Mouse (Mus musculus): ENCODE measurements around the gene Tardbp. TPM values are rescaled to one million over a fixed set of nuclear protein-coding genes. Genes with fewer than 3 reads are reported as not detected.

Tardbp gene
- total and polyA plus RNA-seq, 3 experiments, result 211 to 455 TPM; not detected in 1

- TF ChIP-seq ZMIZ1 (IDR thresholded peaks at IDR 0.05; ENCODE audit: low read depth, low read length) (no peak), RCOR1 (IDR thresholded peaks at IDR 0.05; ENCODE audit: low read depth, low read length) (no peak), ZKSCAN1 (IDR thresholded peaks at IDR 0.05; ENCODE audit: low read depth, low read length) (no peak), CHD1 (IDR thresholded peaks at IDR 0.05; ENCODE audit: low read depth, low read length) (no peak), MAX (IDR thresholded peaks at IDR 0.05; ENCODE audit: low read length) (peak; percentile 33; the same call in 1 of the 2 replicates), POLR2AphosphoS2 (IDR thresholded peaks at IDR 0.05; ENCODE audit: low read length) (no peak), EP300 (IDR thresholded peaks at IDR 0.05; ENCODE audit: low read depth in 1 of 2, low read length in 2 of 2) (0 out of 4 replicates have a peak, but pooled peaks have one; percentile 22 to 31), HCFC1 (IDR thresholded peaks at IDR 0.05; ENCODE audit: low read depth, low read length) (no peak), RAD21 (IDR thresholded peaks at IDR 0.05; ENCODE audit: low read depth, low read length) (no peak), UBTF (IDR thresholded peaks at IDR 0.05; ENCODE audit: borderline replicate concordance, insufficient read depth, low read depth, low read length) (no peak), NELFE (IDR thresholded peaks at IDR 0.05; ENCODE audit: low read depth, low read length) (no peak), ZC3H11A (IDR thresholded peaks at IDR 0.05; ENCODE audit: low read depth, low read length) (no peak), MYB (IDR thresholded peaks at IDR 0.05; ENCODE audit: low read depth, low read length) (no peak), ZNF384 (IDR thresholded peaks at IDR 0.05; ENCODE audit: low read depth, low read length) (no peak), CTCF (IDR thresholded peaks at IDR 0.05 in 2 of 3, conservative IDR thresholded peaks at IDR 0.05 in 1 of 3; ENCODE audit: control insufficient read depth in 1 of 3, insufficient read depth in 1 of 3, low read depth in 2 of 3, low read length in 3 of 3, poor library complexity in 1 of 3, severe bottlenecking in 1 of 3) (no peak), MXI1 (IDR thresholded peaks at IDR 0.05; ENCODE audit: low read depth, low read length) (peak; percentile 45; the same call in 1 of the 2 replicates), GATA1 (IDR thresholded peaks at IDR 0.05; ENCODE audit: low read depth, low read length) (no peak), POLR2AphosphoS5 (IDR thresholded peaks at IDR 0.05; ENCODE audit: borderline replicate concordance, low read depth, low read length) (no peak), CHD2 (IDR thresholded peaks at IDR 0.05; ENCODE audit: low read length) (no peak), MYC (IDR thresholded peaks at IDR 0.05; ENCODE audit: low read depth, low read length) (no peak), JUND (IDR thresholded peaks at IDR 0.05; ENCODE audit: low read depth, low read length) (no peak), TAL1 (IDR thresholded peaks at IDR 0.05; ENCODE audit: low read length) (peak; percentile 39; the same call in 1 of the 2 replicates), KAT2A (conservative IDR thresholded peaks at IDR 0.05; ENCODE audit: low read depth, low read length) (no peak)
Observed at GRCm38 (mm10) chr4:148646616-148647015, 19.8 kb upstream of the Tardbp start (continued).

DNA sequence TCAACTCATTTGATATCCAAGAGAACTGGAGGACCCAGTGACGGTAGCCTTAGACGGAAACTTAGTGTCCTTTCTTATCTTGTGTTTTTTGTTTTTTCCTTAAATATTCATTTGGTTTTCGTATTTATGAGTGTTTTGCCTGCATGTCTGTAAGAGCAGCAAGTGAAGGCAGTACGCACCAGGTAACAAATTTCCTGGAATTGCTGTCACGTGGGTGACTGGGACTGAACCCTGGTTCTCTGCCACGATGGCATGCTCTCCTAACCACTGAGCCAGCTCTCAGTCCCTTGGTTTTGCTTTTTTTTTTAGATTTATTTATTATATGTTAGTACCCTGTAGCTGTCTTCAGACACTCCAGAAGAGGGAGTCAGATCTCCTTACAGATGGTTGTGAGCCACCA, 18.1 kb upstream of the Tardbp start:
- Histone ChIP-seq H3K27ac (ENCODE audit: control insufficient read depth, low read depth, low read length) (no peak overlapping the region), H3K4me1 (ENCODE audit: control insufficient read depth in 1 of 2, insufficient read depth in 2 of 2, low read length in 2 of 2) (peaks cover 0 to 13% of the 10 kb centered on the region in 2 experiments; a peak in 3 of 4 replicates), H3K79me2 (ENCODE audit: control insufficient read depth, insufficient read depth, low read length, poor library complexity) (no peaks in the 10 kb centered on the region), H3K4me3 (ENCODE audit: control insufficient read depth in 1 of 2, insufficient read depth in 1 of 2, low read depth in 2 of 2, low read length in 2 of 2) (no peak overlapping the region), H3K36me3 (ENCODE audit: control insufficient read depth in 1 of 2, insufficient read depth in 2 of 2, low read length in 2 of 2) (no peaks in the 10 kb centered on the region; a peak in 1 of 4 replicates), H3K27me3 (ENCODE audit: control insufficient read depth in 1 of 2, insufficient read depth in 2 of 2, low read length in 2 of 2) (no peaks in the 10 kb centered on the region; a peak in 1 of 4 replicates), H3K9ac (ENCODE audit: control insufficient read depth, low read depth, low read length, poor library complexity, severe bottlenecking) (no peak overlapping the region), H3K9me3 (replicated peaks; ENCODE audit: insufficient read depth, low read length) (no peaks in the 10 kb centered on the region)
- TF ChIP-seq TCF12 (IDR thresholded peaks at IDR 0.05; ENCODE audit: low read depth, low read length) (no peak), CHD1 (IDR thresholded peaks at IDR 0.05; ENCODE audit: low read depth, low read length) (no peak), ZC3H11A (IDR thresholded peaks at IDR 0.05; ENCODE audit: low read depth, low read length) (no peak)
- DNase-seq (ENCODE audit: low read depth, low spot score), result no peak

Data from MEL (cell line).